Mouse (Mus musculus) adrenal gland, postnatal 14 days (tissue): ENCODE measurements around the gene Tshz2. TPM values are rescaled to one million over a fixed set of nuclear protein-coding genes. Genes with fewer than 3 reads are reported as not detected.

Source experiments
- DNase-seq: peaks from one replicate; pipeline ENCODE4 v3.0.0; 2021; ENCODE audit warnings: mixed read lengths
- total RNA-seq: library from RNA; stranded (reverse); gene quantifications from 2 replicates; pipeline ENCODE4 v1.2.3, GENCODE M21; 2021

The Tshz2 gene
- total RNA-seq, 1 experiment from 2014 or later = 49.7 TPM

DNA sequence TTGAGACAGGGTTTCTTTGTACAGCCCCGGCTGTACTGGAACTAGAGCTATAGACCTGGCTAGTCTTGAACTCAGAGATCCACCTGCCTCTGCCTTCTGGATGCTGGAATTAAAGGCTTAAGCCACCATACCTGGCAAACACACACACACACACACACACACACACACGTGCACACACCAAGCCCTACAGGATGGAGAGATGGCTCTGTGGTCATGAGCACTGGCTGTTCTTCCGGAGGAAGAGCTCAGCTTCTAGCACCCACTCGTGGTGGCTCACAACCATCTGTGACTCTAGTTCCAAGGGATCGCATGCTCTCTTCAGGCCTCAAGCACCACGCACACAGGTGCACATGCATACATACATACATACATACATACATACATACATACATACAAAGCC is 471.6 kb downstream of the Tshz2 start:
- DNase-seq = no peak

DNA sequence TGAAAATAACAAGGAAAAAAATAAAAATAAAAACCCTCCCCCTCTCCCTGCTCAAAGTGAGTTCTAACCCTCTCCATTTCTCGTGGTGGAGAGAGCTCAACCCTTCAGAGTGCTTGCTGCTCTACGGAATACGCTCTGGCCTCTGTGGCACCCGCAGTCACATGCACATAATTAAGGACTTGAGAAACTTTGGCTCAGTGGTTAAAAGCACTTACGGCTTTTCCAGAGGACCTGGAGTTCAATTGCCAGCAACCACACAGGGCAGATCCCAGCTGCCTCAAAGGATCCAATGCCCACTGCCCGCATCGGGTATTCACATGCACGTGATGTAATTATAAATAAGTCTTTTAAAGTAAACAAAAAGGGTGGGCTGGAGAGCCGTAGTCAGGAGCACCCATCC is 473.2 kb downstream of the Tshz2 start:
- peak; percentile 34 for DNase-seq

DNA sequence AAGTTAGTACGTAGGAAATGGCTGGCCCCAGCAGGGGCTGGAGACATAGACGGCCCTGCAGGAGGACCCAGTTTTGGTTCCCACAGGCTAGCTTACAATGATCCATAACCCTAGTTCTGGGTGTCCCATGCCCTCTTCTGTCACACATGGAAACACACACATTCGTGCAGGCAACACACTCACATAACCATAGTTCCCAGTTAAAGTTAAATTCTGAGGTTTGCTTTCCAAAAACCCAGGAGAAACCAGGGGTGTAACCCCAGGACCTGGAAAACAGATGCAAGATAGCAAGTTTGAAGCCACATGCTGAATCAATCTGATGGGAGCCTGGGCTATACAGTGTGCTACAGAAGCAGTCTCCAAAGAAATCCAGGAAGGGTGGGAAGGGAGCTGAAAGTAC is 475.0 kb downstream of the Tshz2 start:
- no peak for DNase-seq

DNA sequence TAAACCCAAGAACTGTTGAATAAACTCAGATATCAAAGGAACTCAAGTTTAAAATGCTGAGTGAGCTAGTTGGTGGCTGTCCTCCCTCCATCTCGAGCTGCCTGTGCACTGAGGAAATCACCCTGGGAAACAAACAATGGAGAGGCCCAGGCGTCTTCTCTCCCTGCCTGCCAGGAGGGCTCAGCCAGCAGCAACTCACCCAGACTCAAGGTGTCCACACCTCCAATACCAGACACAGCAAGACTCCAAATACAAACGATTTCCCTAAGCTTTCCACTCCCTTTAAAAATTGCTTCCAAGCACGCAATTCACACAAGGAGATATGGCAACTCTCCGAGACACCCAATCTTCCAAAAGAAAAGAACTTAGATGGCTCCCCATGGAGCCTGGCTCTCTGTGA is 476.7 kb downstream of the Tshz2 start:
- DNase-seq = no peak

DNA sequence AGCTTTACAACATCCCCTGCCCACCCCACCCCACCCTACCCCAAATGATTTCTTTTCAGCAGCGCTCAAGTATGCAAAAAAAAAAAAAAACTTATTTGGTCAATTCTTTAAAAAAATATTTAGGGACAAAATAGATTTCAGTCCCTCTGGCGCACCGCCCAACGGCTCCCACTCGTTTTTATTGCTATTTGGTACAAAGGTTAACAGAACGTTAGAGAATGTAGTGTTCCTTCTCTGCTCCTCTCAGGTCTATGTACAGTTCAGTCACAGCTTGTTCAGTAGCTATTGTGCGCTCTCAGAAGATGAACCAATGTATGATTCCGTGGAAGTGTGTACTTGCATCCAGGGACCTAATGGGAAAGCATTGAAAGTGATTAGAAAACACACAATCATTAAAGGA is 477.5 kb downstream of the Tshz2 start:
- DNase-seq = no peak

DNA sequence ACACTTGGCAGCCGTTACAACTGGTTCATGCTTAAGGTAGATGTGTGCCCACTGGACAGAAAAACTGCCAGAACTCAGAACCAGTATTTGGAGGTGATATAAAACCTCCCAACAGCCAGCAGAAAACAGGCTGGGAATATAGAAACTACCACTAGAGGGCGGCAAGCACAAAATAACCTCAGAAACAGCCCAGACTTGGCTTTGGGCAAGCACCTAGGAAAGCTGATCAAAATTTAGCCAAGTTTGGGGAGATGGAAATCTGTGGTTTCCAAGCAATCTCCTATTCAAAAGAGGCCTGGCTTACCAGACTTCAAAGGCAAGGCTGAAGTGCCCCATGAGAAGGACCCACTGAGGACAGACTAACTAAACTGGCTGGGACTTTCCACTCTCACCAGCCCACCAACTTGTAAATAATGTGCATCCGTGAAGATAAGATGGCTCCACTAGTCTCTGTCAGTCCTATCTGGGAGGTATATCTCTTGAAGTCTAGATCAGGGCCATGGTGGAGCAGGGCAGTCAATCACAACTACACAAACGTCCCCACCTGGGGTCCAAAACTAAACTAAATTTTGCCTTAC is 484.0 kb downstream of the Tshz2 start:
- peak; percentile 79 for DNase-seq

DNA sequence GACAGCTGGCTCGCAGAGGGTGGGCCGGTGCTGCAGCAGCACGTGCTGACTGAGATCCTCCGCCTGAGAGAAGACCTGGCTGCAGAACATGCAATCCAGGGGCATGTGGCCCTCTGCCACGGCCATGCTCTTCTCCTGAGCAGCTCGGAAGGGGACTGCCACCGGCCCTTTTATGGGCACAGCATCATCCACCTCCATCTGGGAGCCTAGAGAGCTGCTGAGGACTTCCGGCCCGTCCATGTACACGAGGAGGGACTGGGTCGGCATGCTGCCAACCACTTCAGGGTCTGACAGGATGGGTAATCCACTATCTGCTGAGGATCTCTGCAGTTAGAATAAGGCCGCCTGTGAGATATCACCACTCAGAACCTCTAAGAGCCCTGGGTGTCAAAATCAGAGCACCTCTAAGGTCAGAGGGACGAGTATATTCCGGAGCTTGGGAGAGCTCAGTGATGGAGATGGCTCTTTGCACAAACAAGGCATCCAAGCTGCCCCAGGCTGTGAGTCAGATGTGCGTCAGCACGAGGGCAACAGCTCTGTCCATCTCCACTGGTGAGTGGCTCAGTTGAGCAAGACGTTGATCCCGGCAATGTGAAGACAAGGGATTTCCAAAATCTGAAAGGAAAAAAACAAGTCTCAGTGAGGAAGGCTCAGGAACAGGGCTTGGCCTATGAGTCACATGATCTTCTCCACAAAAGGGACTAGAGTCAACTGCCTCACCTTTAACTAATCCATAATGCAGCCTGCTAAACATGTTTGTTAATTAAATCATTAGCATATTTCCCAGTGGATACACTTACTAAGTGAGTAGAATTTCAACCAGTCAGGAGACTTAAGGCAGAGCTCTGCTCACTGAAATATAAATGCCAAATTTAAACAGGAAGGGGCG is 487.6 kb downstream of the Tshz2 start:
- peak; percentile 81 for DNase-seq

Other genes with a start within 250 kb of the Tshz2 start
- gene Gm11011, start 45.3 kb upstream of the Tshz2 start, total RNA-seq = not detected in 2 replicates